Mouse (Mus musculus) bone marrow, adult 2 months (tissue): Measurements from ENCODE around the gene Cdkl2.

Experiments used
- CTCF ChIP-seq: fragments of 200-500 bp; IDR thresholded peaks from 2 replicates; pipeline ENCODE4 v1.5.1; 2011; ENCODE audit warnings: low read length, control low read depth; ENCODE audit not compliant: control insufficient read depth, insufficient read depth
- POLR2A ChIP-seq: fragments of 200-500 bp; IDR thresholded peaks from 2 replicates; pipeline ENCODE4 v1.6.1; 2011; ENCODE audit warnings: low read depth, mild to moderate bottlenecking, control low read depth, low read length, borderline replicate concordance; ENCODE audit not compliant: control insufficient read depth

DNA sequence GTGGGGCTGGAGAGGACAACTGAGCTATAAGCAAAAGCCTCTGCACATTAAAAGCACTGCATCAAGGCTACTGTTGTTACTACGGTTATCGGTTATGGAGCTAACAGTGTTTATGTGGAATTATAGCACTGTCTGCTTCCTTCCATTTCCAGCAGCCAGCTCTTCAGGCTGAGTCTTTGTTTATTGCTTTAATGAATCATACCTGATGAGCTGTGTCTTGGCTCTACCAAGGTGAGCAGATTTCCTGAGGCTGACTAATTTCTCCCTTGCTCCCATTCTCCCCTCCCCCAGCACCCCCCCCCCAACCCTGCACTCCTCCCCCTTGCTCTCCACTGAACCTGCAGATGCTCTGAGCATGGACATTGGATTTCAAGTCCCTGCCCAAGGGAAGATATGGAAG lies 55.9 kb downstream of the Cdkl2 start:
- TF ChIP-seq CTCF (no peak), POLR2A (no peak)
